Mouse (Mus musculus) brain, embryonic 14.5 days (tissue): ENCODE measurements around the gene Lhfpl2.

ENCODE experiments used
- CTCF ChIP-seq: fragments of 200-500 bp; IDR thresholded peaks from 2 replicates; pipeline ENCODE4 v1.5.1; 2012; ENCODE audit warnings: inconsistent platforms, mild to moderate bottlenecking, moderate library complexity, borderline replicate concordance; ENCODE audit not compliant: insufficient read depth, insufficient read length; ENCODE audit errors: extremely low read depth
- POLR2A ChIP-seq: fragments of 200-500 bp; IDR thresholded peaks from 2 replicates; pipeline ENCODE4 v1.6.1; 2012; ENCODE audit warnings: mild to moderate bottlenecking, inconsistent platforms, borderline replicate concordance; ENCODE audit not compliant: poor library complexity, insufficient read depth, insufficient read length, severe bottlenecking; ENCODE audit errors: extremely low read depth

- TF ChIP-seq CTCF (no peak), POLR2A (no peak)
Observed at GRCm38 (mm10) chr13:94070308-94070619, 12.7 kb downstream of the Lhfpl2 start.
